Mouse (Mus musculus): ENCODE measurements around the gene Fryl. TPM values are rescaled to one million over a fixed set of nuclear protein-coding genes. Genes with fewer than 3 reads are reported as not detected.
"Not testable (repeated sequence)": the region's sequence is repeated elsewhere in the genome, so short reads cannot be mapped to it uniquely, and the experiment has no call there.

Gene Fryl
- total and polyA plus RNA-seq, 3 experiments: 112 to 439 (median 147) TPM

GRCm38 (mm10) chr5:73044055-73044454, 212.4 kb downstream of the Fryl start:
- Histone ChIP-seq H3K4me1 (ENCODE audit: insufficient read depth, low read depth, low read length) (peaks cover 2% of the 10 kb centered on the region; the same call in 1 of the 2 replicates), H3K4me3 (ENCODE audit: low read depth, low read length) (no peak overlapping the region), H3K36me3 (replicated peaks) (peaks cover 66% of the 10 kb centered on the region), H3K9me3 (replicated peaks) (peaks cover 3% of the 10 kb centered on the region; the same call in 1 of the 2 replicates), H3K27me3 (ENCODE audit: insufficient read depth, low read length) (no peaks in the 10 kb centered on the region)
- TF ChIP-seq GATA1 (IDR thresholded peaks at IDR 0.05; ENCODE audit: borderline replicate concordance, low read length): no peak
- TF ChIP-seq GATA2 (IDR thresholded peaks at IDR 0.05; ENCODE audit: borderline replicate concordance, low read depth, low read length): no peak
- DNase-seq (ENCODE audit: low spot score) (no peak), ATAC-seq (ENCODE audit: extremely low read depth, insufficient number of reproducible peaks, low FRiP score, poor library complexity, severe bottlenecking) (no peak)

DNA sequence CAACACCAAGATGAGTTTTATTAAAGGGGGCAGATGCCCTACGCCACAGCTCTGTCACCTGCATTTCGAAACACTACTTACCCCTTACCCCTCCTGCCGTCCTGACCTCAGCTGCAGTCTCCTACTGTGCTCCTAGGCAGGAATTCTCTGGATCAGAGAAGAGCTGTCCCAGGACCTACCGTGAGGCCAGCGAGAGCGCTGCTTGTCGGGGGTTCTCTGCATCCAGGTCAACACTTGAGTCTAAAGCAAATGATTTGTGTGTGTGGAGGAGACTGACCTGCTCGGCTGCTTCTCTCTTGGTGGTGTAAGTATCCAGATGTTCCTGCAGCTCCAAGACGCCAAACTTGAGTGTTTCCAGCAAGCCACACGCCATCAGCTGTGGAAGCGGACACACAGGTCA, 223.9 kb downstream of the Fryl start:
- no peak for DNase-seq (ENCODE audit: low spot score)
- no peak for ATAC-seq (ENCODE audit: extremely low read depth, insufficient number of reproducible peaks, low FRiP score, poor library complexity, severe bottlenecking)
- no peak for TF ChIP-seq TAL1 (conservative IDR thresholded peaks at IDR 0.05; ENCODE audit: low read depth, low read length)
- TF ChIP-seq GATA2 (IDR thresholded peaks at IDR 0.05; ENCODE audit: borderline replicate concordance, low read depth, low read length): no peak
- TF ChIP-seq POLR2AphosphoS5 (IDR thresholded peaks at IDR 0.05; ENCODE audit: insufficient replicate concordance, low read depth, low read length): no peak
- no peak for TF ChIP-seq CTCF (IDR thresholded peaks at IDR 0.05; ENCODE audit: low read depth, low read length)
- TF ChIP-seq GATA1 (IDR thresholded peaks at IDR 0.05; ENCODE audit: borderline replicate concordance, low read length): no peak

DNA sequence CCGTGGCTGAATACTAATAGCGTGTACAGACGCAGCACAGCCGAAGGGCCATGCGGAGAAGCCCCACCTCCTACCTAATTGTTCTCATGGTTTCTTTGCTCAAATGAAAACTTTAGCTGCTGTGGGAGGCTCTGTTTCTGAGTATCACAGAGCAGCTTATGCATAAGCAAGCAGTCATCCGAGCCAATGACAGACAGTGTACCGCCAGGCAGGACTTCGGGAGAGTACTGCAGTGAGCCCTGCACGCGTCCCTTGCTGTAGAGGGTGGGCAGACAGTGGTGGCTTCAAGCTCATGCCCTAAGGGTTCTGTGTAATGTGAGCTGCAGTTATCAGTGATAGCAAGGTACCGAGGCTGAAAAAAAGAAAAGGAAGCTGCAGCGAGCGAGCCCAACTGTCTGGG, 227.8 kb downstream of the Fryl start:
- Histone ChIP-seq H3K27me3 (ENCODE audit: insufficient read depth, low read length) (no peaks in the 10 kb centered on the region), H3K9me3 (replicated peaks) (no peaks in the 10 kb centered on the region), H3K36me3 (replicated peaks) (peaks cover 92% of the 10 kb centered on the region), H3K4me3 (ENCODE audit: low read depth, low read length) (no peak overlapping the region), H3K4me1 (ENCODE audit: insufficient read depth, low read depth, low read length) (0 out of 2 replicates have a peak, but pooled peaks cover 3% of the 10 kb centered on the region)
- TF ChIP-seq POLR2AphosphoS5 (IDR thresholded peaks at IDR 0.05; ENCODE audit: insufficient replicate concordance, low read depth, low read length) (no peak), TAL1 (conservative IDR thresholded peaks at IDR 0.05; ENCODE audit: low read depth, low read length) (no peak), GATA2 (IDR thresholded peaks at IDR 0.05; ENCODE audit: borderline replicate concordance, low read depth, low read length) (no peak), GATA1 (IDR thresholded peaks at IDR 0.05; ENCODE audit: borderline replicate concordance, low read length) (no peak)
- no peak for DNase-seq (ENCODE audit: low spot score)
- no peak for ATAC-seq (ENCODE audit: extremely low read depth, insufficient number of reproducible peaks, low FRiP score, poor library complexity, severe bottlenecking)

More for the DNA sequence above, 223.9 kb downstream of the Fryl start:
- Histone ChIP-seq H3K4me3 (ENCODE audit: low read depth, low read length) (no peak overlapping the region), H3K4me1 (ENCODE audit: insufficient read depth, low read depth, low read length) (0 out of 2 replicates have a peak, but pooled peaks cover 3% of the 10 kb centered on the region), H3K36me3 (replicated peaks) (peaks cover 82% of the 10 kb centered on the region), H3K27me3 (ENCODE audit: insufficient read depth, low read length) (no peaks in the 10 kb centered on the region), H3K9me3 (replicated peaks) (no peaks in the 10 kb centered on the region)

- ATAC-seq (ENCODE audit: extremely low read depth, insufficient number of reproducible peaks, low FRiP score, poor library complexity, severe bottlenecking): no peak
- peaks cover 69% of the 10 kb centered on the region for H3K36me3 ChIP-seq (replicated peaks)
Observed at GRCm38 (mm10) chr5:73023801-73024200, 232.6 kb downstream of the Fryl start.

GRCm38 (mm10) chr5:73014745-73015144, 241.7 kb downstream of the Fryl start:
- peaks cover 4% of the 10 kb centered on the region for H3K9me3 ChIP-seq (replicated peaks)
- H3K36me3 ChIP-seq (replicated peaks): peaks cover 2% of the 10 kb centered on the region
- ATAC-seq (ENCODE audit: extremely low read depth, insufficient number of reproducible peaks, low FRiP score, poor library complexity, severe bottlenecking): no peak
- DNase-seq (ENCODE audit: low spot score): no peak
- H3K4me3 ChIP-seq (ENCODE audit: low read depth, low read length): no peak overlapping the region
- H3K27me3 ChIP-seq (ENCODE audit: insufficient read depth, low read length): no peaks in the 10 kb centered on the region
- no peak for TF ChIP-seq GATA1 (IDR thresholded peaks at IDR 0.05; ENCODE audit: borderline replicate concordance, low read length)
- no peak for TF ChIP-seq POLR2AphosphoS5 (IDR thresholded peaks at IDR 0.05; ENCODE audit: insufficient replicate concordance, low read depth, low read length)
- no peak for TF ChIP-seq TAL1 (conservative IDR thresholded peaks at IDR 0.05; ENCODE audit: low read depth, low read length)
- TF ChIP-seq GATA2 (IDR thresholded peaks at IDR 0.05; ENCODE audit: borderline replicate concordance, low read depth, low read length): no peak
- TF ChIP-seq CTCF (IDR thresholded peaks at IDR 0.05; ENCODE audit: low read depth, low read length): no peak
- H3K4me1 ChIP-seq (ENCODE audit: insufficient read depth, low read depth, low read length): no peaks in the 10 kb centered on the region

More at GRCm38 (mm10) chr5:73023801-73024200, 232.6 kb downstream of the Fryl start:
- TF ChIP-seq GATA1 (IDR thresholded peaks at IDR 0.05; ENCODE audit: borderline replicate concordance, low read length) (no peak), CTCF (IDR thresholded peaks at IDR 0.05; ENCODE audit: low read depth, low read length) (no peak), TAL1 (conservative IDR thresholded peaks at IDR 0.05; ENCODE audit: low read depth, low read length) (no peak), GATA2 (IDR thresholded peaks at IDR 0.05; ENCODE audit: borderline replicate concordance, low read depth, low read length) (no peak), POLR2AphosphoS5 (IDR thresholded peaks at IDR 0.05; ENCODE audit: insufficient replicate concordance, low read depth, low read length) (no peak)
- H3K27me3 ChIP-seq (ENCODE audit: insufficient read depth, low read length): no peaks in the 10 kb centered on the region
- no peaks in the 10 kb centered on the region for H3K9me3 ChIP-seq (replicated peaks)
- no peak overlapping the region for H3K4me3 ChIP-seq (ENCODE audit: low read depth, low read length)
- 0 out of 2 replicates have a peak, but pooled peaks cover 2% of the 10 kb centered on the region for H3K4me1 ChIP-seq (ENCODE audit: insufficient read depth, low read depth, low read length)
- DNase-seq (ENCODE audit: low spot score): no peak

DNA sequence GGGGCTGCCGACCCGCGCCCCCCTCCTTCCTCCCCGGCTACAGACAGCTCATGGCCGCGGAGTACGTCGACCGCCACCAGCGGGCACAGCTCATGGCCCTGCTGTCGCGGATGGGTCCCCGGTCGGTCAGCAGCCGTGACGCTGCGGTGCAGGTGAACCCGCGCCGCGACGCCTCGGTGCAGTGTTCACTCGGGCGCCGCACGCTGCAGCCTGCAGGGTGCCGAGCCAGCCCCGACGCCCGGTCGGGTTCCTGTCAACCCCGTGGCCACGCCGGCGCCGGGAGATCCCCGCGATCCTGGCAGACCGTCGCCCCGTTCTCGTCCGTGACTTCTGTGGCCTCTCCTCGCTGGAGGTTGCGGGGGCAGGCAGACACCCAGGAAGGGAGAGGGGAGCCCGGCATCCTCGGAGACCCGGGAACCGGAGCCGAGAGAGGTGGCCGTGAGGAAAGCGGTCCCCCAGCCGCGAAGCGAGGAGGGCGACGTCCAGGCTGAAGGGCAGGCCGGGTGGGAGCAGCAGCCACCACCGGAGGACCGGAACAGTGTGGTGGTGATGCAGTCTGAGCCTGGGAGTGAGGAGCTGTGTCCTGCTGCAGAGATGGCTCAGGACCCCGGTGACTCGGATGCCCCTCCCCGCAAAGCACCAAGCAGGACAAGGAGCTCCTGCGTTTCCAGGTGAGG, 242.7 kb downstream of the Fryl start:
- H3K4me1 ChIP-seq (ENCODE audit: insufficient read depth, low read depth, low read length); H3K9me3 ChIP-seq (replicated peaks); DNase-seq (ENCODE audit: low spot score); H3K4me3 ChIP-seq (ENCODE audit: low read depth, low read length); ATAC-seq (ENCODE audit: extremely low read depth, insufficient number of reproducible peaks, low FRiP score, poor library complexity, severe bottlenecking); H3K36me3 ChIP-seq (replicated peaks); H3K27me3 ChIP-seq (ENCODE audit: insufficient read depth, low read length): not testable (repeated sequence)

GRCm38 (mm10) chr5:73012884-73013610, 243.4 kb downstream of the Fryl start:
- not testable (repeated sequence) for H3K4me1 ChIP-seq (ENCODE audit: insufficient read depth, low read depth, low read length); H3K36me3 ChIP-seq (replicated peaks); H3K9me3 ChIP-seq (replicated peaks); DNase-seq (ENCODE audit: low spot score); H3K27me3 ChIP-seq (ENCODE audit: insufficient read depth, low read length); H3K4me3 ChIP-seq (ENCODE audit: low read depth, low read length); ATAC-seq (ENCODE audit: extremely low read depth, insufficient number of reproducible peaks, low FRiP score, poor library complexity, severe bottlenecking)

- H3K27me3 ChIP-seq (ENCODE audit: insufficient read depth, low read length); H3K36me3 ChIP-seq (replicated peaks): not testable (repeated sequence)
Observed at GRCm38 (mm10) chr5:73011806-73012205, 244.6 kb downstream of the Fryl start.

DNA sequence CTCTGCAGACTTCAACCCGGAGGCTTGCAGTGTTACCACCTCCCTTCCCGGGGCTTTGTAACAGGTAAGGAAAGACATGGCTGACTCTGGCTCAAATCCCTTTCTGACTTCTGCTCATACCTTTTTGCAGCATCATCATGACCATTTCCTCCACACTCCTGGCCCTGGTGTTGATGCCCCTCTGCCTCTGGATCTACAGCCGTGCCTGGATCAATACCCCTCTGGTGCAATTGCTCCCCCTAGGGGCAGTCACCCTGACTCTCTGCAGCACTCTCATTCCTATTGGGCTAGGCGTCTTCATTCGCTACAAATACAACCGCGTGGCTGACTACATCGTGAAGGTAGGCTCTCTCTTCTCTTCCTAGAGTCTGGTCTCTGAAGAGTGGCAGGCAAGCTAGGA, 248.2 kb downstream of the Fryl start:
- H3K36me3 ChIP-seq (replicated peaks); H3K4me1 ChIP-seq (ENCODE audit: insufficient read depth, low read depth, low read length); DNase-seq (ENCODE audit: low spot score); H3K4me3 ChIP-seq (ENCODE audit: low read depth, low read length); H3K9me3 ChIP-seq (replicated peaks); ATAC-seq (ENCODE audit: extremely low read depth, insufficient number of reproducible peaks, low FRiP score, poor library complexity, severe bottlenecking): not testable (repeated sequence)
- peaks cover 19% of the 10 kb centered on the region for H3K27me3 ChIP-seq (ENCODE audit: insufficient read depth, low read length)

More at GRCm38 (mm10) chr5:73011806-73012205, 244.6 kb downstream of the Fryl start:
- H3K9me3 ChIP-seq (replicated peaks); H3K4me1 ChIP-seq (ENCODE audit: insufficient read depth, low read depth, low read length); DNase-seq (ENCODE audit: low spot score); ATAC-seq (ENCODE audit: extremely low read depth, insufficient number of reproducible peaks, low FRiP score, poor library complexity, severe bottlenecking); H3K4me3 ChIP-seq (ENCODE audit: low read depth, low read length): not testable (repeated sequence)

Measured in G1E (cell line).